Mouse (Mus musculus): ENCODE measurements at regions not wholly inside any gene's neighbourhood (a gene's known extent, or its start where the extent isn't known, plus 50 kb on each side); places are given as distances from the start of the nearest gene placed in this dataset.

- no peak for DNase-seq (ENCODE audit: low spot score)
Measured at GRCm38 (mm10) chr2:21267149-21267761, 61.7 kb downstream of the Thnsl1 start.

- no peak for DNase-seq (ENCODE audit: low spot score)
Measured at GRCm38 (mm10) chr2:21269989-21270846, 64.7 kb downstream of the Thnsl1 start.

DNA sequence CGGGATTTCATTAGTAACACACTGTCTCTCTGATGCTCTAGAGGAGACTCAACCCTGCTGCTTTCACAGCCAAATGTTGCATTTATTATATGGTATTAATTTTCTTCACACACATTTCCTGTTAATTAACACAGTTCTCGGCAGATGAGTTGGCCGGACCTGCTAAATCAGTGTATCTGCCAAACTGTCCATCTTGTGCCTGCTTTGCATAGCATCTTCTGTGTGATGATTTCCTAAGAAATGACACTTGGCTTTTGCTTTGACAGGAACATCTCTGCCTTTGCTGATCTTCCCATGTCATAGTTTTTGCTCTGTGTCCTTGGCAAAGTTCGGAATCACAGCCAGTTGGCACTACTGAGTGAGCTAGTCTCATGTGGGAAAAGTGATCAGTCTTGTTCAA is 67.9 kb downstream of the Thnsl1 start:
- DNase-seq (ENCODE audit: low spot score): no peak

DNA sequence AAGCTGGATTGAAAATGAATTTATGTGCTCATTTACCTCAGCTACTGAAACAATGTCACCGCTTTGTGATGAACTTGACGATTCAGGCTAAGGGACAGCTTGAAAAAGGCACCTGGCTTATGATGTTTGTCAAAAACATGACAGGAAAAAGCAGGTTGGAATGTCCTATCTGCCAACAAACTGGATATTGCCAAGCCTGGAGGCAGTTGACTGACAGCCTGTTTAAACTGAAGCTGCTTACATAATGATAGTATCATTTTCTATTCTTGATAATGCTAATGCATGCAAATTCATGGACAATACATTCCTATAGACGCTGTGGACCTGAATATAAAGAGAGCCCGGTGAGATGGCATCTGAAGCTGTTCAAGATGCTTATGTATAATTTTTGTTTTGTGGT is 69.8 kb downstream of the Thnsl1 start:
- no peak for DNase-seq (ENCODE audit: low spot score)

DNA sequence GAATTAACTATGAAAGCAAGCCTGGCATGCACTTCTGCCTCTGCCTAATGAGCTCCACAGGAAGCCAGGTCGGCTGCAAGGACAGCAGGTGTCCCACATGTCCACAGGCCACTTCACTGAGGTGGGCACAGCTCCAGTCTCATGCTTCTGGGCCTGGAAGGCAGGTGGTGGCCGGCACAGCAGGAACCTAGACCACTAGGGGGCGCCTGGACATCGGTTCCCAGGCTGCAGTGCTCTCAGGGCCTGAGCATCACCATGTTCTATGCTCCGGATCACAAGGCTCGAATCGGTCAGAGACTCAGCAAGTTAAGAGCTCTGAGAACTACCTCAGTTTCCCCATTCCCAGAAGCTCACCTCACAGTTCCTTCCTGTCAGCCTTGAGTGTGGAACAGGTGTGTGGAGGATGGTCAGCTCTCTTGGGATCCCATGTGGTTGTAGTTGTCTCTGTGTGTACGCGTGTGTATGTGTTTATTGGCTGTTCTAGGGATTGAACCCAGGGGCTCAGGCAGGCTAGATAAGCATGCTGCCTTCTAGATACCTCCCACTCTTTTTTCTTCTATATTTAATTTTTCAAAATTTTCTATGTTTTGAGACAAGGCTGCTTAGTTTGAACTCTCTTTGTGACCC is 75.4 kb downstream of the Thnsl1 start:
- DNase-seq (ENCODE audit: low spot score): peak; percentile 48

GRCm38 (mm10) chr2:21282505-21283200 is 77.1 kb downstream of the Thnsl1 start:
- DNase-seq (ENCODE audit: low spot score): no peak

- DNase-seq (ENCODE audit: low spot score): no peak
Measured at GRCm38 (mm10) chr2:21284881-21285280, 79.4 kb downstream of the Thnsl1 start.

DNA sequence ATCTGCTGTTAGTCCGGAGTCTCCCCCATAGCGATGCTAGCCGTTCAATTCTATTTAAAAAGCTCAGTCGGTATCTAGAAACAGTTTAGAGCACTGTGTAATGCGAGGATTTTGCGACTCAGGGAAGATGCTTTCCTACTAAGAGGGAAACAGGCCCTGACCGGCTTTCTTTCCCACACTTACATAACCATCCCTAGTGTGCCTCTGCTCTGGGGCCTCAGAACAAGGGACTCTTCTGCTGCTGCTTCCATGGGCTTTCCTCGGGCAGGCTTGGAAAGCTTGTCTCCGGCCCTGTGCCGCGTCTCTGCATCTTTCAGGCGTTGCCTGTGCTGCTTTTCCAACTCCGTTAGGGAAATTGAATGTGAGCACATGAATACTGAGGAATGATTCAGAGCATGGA is 79.6 kb upstream of the Gpr158 start:
- DNase-seq (ENCODE audit: low spot score): no peak

- DNase-seq (ENCODE audit: low spot score): no peak
Measured at GRCm38 (mm10) chr2:21292669-21293151, 74.6 kb upstream of the Gpr158 start.

DNA sequence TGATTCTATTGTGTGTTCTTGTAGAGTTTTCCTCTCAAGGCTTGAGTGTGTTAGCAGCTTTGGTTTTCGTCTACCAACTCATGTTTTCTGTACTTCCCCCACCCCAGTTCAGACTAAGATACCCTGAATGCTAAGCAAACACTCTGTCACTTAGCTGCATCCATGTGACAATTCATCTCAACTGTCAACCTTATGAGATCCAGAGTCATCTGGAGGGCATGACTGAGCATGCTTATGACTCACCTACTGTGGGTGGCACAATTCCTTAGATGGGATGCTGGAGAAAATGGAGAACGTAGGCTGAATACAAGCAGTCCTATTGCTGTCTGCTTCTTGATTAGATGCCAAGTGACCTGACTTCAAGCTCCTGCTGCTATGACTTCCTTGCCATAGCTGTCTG is 73.3 kb upstream of the Gpr158 start:
- no peak for DNase-seq (ENCODE audit: low spot score)

DNA sequence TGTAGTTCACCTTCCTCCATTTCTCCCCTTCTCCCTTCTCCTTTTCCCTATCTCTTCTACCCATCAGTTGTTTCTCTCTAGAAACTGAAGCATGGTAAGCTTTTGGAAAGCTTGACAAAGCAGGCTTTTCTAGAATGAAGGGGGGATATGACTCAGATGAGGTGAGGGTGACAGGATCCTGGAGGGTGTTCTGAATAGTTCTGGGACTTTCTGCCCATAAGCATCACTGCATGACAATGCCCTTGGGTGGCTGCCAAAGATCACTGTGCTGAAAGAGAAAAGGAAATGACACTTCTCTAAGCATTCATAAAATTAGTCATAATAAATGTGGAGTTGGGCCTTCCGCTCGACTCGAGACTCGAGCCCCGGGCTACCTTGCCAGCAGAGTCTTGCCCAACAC is 67.7 kb upstream of the Gpr158 start:
- no peak for DNase-seq (ENCODE audit: low spot score)

All from thymus, postnatal 0 days (tissue).